Mouse (Mus musculus): ENCODE data around the gene Tnfaip6. TPM values are rescaled to one million over a fixed set of nuclear protein-coding genes. Genes with fewer than 3 reads are reported as not detected.

The Tnfaip6 gene
- 2.6 and 5.2 TPM in 2 replicates for polyA plus RNA-seq (2012; rRNA removed; ENCODE audit: low replicate concordance)

GRCm38 (mm10) chr2:52037882-52038281 lies at the start of gene Tnfaip6:
Tnfaip6 (plus strand) TSS chr2:52038009.

DNA sequence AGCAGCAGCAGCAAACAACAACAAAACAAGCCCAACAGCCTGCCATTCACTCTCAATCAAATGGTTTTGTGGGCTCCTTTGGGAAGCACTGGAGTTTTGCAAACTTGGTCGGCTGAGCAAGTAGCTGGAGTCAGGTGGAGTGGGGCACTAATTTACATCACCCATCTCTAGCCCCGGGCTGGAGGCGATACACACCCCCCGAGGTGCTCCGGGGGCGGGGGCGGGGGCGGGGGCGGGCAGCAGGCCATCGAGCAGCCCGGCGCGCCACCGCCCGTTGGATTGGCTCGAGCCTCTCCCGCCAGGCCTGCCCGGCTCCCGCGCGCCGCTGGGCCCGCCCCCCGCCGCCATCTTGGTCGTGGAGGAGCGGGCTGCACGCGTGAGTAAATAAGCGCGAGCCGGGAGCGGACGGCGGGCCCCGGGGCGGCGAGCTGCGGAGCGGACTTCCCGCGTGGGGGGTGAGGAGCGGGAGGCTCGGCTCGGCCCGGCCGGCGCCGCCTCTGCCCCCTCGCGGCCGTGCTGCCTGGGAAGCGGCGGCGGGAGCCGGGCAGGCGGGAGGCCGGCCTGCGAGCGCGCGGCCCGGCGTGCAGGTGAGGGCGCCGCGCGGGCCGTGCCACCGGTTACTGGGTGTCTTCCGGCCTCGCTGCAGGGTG lies 34.8 kb downstream of the Tnfaip6 start, which contains the start of gene Rif1:
Gene Rif1 (plus strand): TSS at position 342 of the 650 bp plus-strand sequence.

Other genes with a start within 250 kb of the Tnfaip6 start
- 11.0 and 15.6 TPM in 2 replicates for gene Rbm43, start 102.8 kb upstream of the Tnfaip6 start, polyA plus RNA-seq (2012; rRNA removed; ENCODE audit: low replicate concordance)
- 2.9 and 4.4 TPM in 2 replicates for gene Nmi, start 64.5 kb upstream of the Tnfaip6 start, polyA plus RNA-seq (2012; rRNA removed; ENCODE audit: low replicate concordance)
- gene Rif1, start 34.8 kb downstream of the Tnfaip6 start, polyA plus RNA-seq (2012; rRNA removed; ENCODE audit: low replicate concordance) = 0.63 and 2.2 TPM in 2 replicates

Data from mammary gland, adult 2 months (tissue).